Mouse (Mus musculus): ENCODE results near the gene Elmod2.
"Not testable (repeated sequence)": the region's sequence is repeated elsewhere in the genome, so short reads cannot be mapped to it uniquely, and the experiment has no call there.

Gene Elmod2

GRCm38 (mm10) chr8:83331899-83332697 lies at the start of gene Elmod2:
Gene Elmod2, minus strand, starts transcription at chr8:83332486.
- in situ Hi-C loops (cut with MboI; ENCODE audit: low sequenced_read_pairs), result no loop called here

- in situ Hi-C loops (cut with MboI; ENCODE audit: low sequenced_read_pairs), result no loop called here
Measured at GRCm38 (mm10) chr8:83381016-83381415, 48.7 kb upstream of the Elmod2 start.

- in situ Hi-C loops (cut with MboI; ENCODE audit: low sequenced_read_pairs), result no loop called here
Measured at GRCm38 (mm10) chr8:83380141-83380540, 47.9 kb upstream of the Elmod2 start.

- in situ Hi-C loops (cut with MboI; ENCODE audit: low sequenced_read_pairs), result no loop called here
Measured at GRCm38 (mm10) chr8:83377231-83377630, 44.9 kb upstream of the Elmod2 start.

- in situ Hi-C loops (cut with MboI; ENCODE audit: low sequenced_read_pairs), result no loop called here
Measured at GRCm38 (mm10) chr8:83363156-83363769, 31.0 kb upstream of the Elmod2 start.

GRCm38 (mm10) chr8:83351315-83351714 lies 19.0 kb upstream of the Elmod2 start:
- in situ Hi-C loops (cut with MboI; ENCODE audit: low sequenced_read_pairs), result no loop called here

GRCm38 (mm10) chr8:83348263-83348662 lies 16.0 kb upstream of the Elmod2 start, which contains the start of gene Mgat4d:
Gene Mgat4d, plus strand, starts transcription at chr8:83348471.
- in situ Hi-C loops (cut with MboI; ENCODE audit: low sequenced_read_pairs), result no loop called here

GRCm38 (mm10) chr8:83342693-83343092 lies 10.4 kb upstream of the Elmod2 start:
- in situ Hi-C loops (cut with MboI; ENCODE audit: low sequenced_read_pairs), result no loop called here

- in situ Hi-C loops (cut with MboI; ENCODE audit: low sequenced_read_pairs), result no loop called here
Measured at GRCm38 (mm10) chr8:83342076-83342475, 9.8 kb upstream of the Elmod2 start.

- in situ Hi-C loops (cut with MboI; ENCODE audit: low sequenced_read_pairs), result no loop called here
Measured at GRCm38 (mm10) chr8:83332864-83333263, 578 bp upstream of the Elmod2 start.

- in situ Hi-C loops (cut with MboI; ENCODE audit: low sequenced_read_pairs), result no loop called here
Measured at GRCm38 (mm10) chr8:83331567-83331898, 753 bp downstream of the Elmod2 start.

- in situ Hi-C loops (cut with MboI; ENCODE audit: low sequenced_read_pairs), result no loop called here
Measured at GRCm38 (mm10) chr8:83327889-83328288, 4.4 kb downstream of the Elmod2 start.

- in situ Hi-C loops (cut with MboI; ENCODE audit: low sequenced_read_pairs), result no loop called here
Measured at GRCm38 (mm10) chr8:83323056-83323455, 9.2 kb downstream of the Elmod2 start.

GRCm38 (mm10) chr8:83322374-83322773 lies 9.9 kb downstream of the Elmod2 start:
- in situ Hi-C loops (cut with MboI; ENCODE audit: low sequenced_read_pairs), result no loop called here

GRCm38 (mm10) chr8:83320543-83320942 lies 11.7 kb downstream of the Elmod2 start:
- in situ Hi-C loops (cut with MboI; ENCODE audit: low sequenced_read_pairs), result no loop called here

- in situ Hi-C loops (cut with MboI; ENCODE audit: low sequenced_read_pairs), result no loop called here
Measured at GRCm38 (mm10) chr8:83315691-83316090, 16.6 kb downstream of the Elmod2 start.

- in situ Hi-C loops (cut with MboI; ENCODE audit: low sequenced_read_pairs), result not testable (repeated sequence)
Measured at GRCm38 (mm10) chr8:83315084-83315483, 17.2 kb downstream of the Elmod2 start.

GRCm38 (mm10) chr8:83309836-83310235 lies 22.4 kb downstream of the Elmod2 start:
- in situ Hi-C loops (cut with MboI; ENCODE audit: low sequenced_read_pairs), result no loop called here

GRCm38 (mm10) chr8:83304946-83305345 lies 27.3 kb downstream of the Elmod2 start:
- in situ Hi-C loops (cut with MboI; ENCODE audit: low sequenced_read_pairs), result no loop called here

GRCm38 (mm10) chr8:83300135-83300534 lies 32.2 kb downstream of the Elmod2 start:
- in situ Hi-C loops (cut with MboI; ENCODE audit: low sequenced_read_pairs), result no loop called here

GRCm38 (mm10) chr8:83297375-83297774 lies 34.9 kb downstream of the Elmod2 start:
- in situ Hi-C loops (cut with MboI; ENCODE audit: low sequenced_read_pairs), result no loop called here

- in situ Hi-C loops (cut with MboI; ENCODE audit: low sequenced_read_pairs), result no loop called here
Measured at GRCm38 (mm10) chr8:83290176-83290575, 42.1 kb downstream of the Elmod2 start, which contains the start of gene Ucp1. Gene Ucp1, plus strand, starts transcription at chr8:83290352.
